27 mouse cellular contexts compared by ENCODE assay signal in genomic region chr9:57462866-57463265, GRCm38 (mm10). TPM values are rescaled to one million over a fixed set of nuclear protein-coding genes. Genes with fewer than 3 reads are reported as not detected.
DNase-seq lines count a peak whose midpoint lies in the region; TF ChIP-seq lines count a peak whose summit lies in the region.
"Had no signal": no experiment of that assay in that cellular context is flagged by ENCODE, and none has a peak within 500 bp of the region (broad histone marks: within the 10 kb centered on the region; RNA-seq: fewer than 3 reads in every experiment).

No protein-coding gene starts in this region.

- 22% methylated on average over 6 of the region's 6 CpGs for WGBS in small intestine, adult 2 months

- intact Hi-C loops in gastrocnemius, postnatal 14 days (cut with DNase I; ENCODE audit: low total_unique reads) = no loop called here

- H3K4me1 ChIP-seq in small intestine, adult 2 months (ENCODE audit: control insufficient read depth, insufficient read depth, insufficient read length, low read length) = peaks cover 35% of the 10 kb centered on the region

- TF ChIP-seq POLR2A in small intestine, adult 2 months (IDR thresholded peaks at IDR 0.05; ENCODE audit: low read depth, low read length) = no peak

- peak overlapping the region; percentile 29; the same call in 1 of the 2 replicates for H3K4me3 ChIP-seq in small intestine, adult 2 months (ENCODE audit: low read depth, low read length)
- H3K4me3 ChIP-seq: forebrain, embryonic 13.5 days; hindbrain, embryonic 15.5 days; limb, embryonic 13.5 days; liver, embryonic 13.5 days; midbrain, embryonic 13.5 days had no signal

- no peaks in the 10 kb centered on the region for H3K27me3 ChIP-seq in small intestine, adult 2 months (ENCODE audit: control insufficient read depth, insufficient read depth, low read length)
- H3K27me3 ChIP-seq: forebrain, embryonic 13.5 days; hindbrain, embryonic 15.5 days; midbrain, embryonic 13.5 days had no signal

- TF ChIP-seq CTCF in small intestine, adult 2 months (IDR thresholded peaks at IDR 0.05; ENCODE audit: extremely low read depth, insufficient read length, insufficient replicate concordance, low read depth, low read length) = no peak

- H3K27ac ChIP-seq in small intestine, adult 2 months (ENCODE audit: insufficient read depth, low read depth, low read length) = peak overlapping the region; percentile 99
- H3K27ac ChIP-seq: forebrain, embryonic 13.5 days; hindbrain, embryonic 15.5 days; limb, embryonic 13.5 days; liver, embryonic 13.5 days; midbrain, embryonic 13.5 days had no signal

- peaks cover 4% of the 10 kb centered on the region; the same call in 1 of the 2 replicates for H3K36me3 ChIP-seq in small intestine, adult 2 months (ENCODE audit: control insufficient read depth, insufficient read depth, low read length)
- H3K36me3 ChIP-seq: hindbrain, embryonic 15.5 days; limb, embryonic 13.5 days had no signal

- DNase-seq in urinary bladder, postnatal 14 days (ENCODE audit: low spot score) = peak; percentile 54
- DNase-seq in urinary bladder, postnatal 25 days (ENCODE audit: low spot score) = no peak
- DNase-seq in R1 (ENCODE audit: low read depth, low spot score) = peak; percentile 72
- DNase-seq in embryo, embryonic 10 days (ENCODE audit: low spot score) = no peak
- no peak for DNase-seq in gastrocnemius, postnatal 14 days
- no peak for DNase-seq in cerebellum, adult 9-10 months
- DNase-seq: adrenal gland, adult 2 months; cerebellum, adult 11-12 months; cerebellum, postnatal 25 days; gastrocnemius, postnatal 10 days; heart, adult 11 months; kidney, postnatal 14 days; layer of hippocampus, postnatal 36 days; liver, embryonic 13.5 days; lung, adult 2 months; lung, postnatal 14 days; thymus, adult 18-20 months; thymus, postnatal 36 days had no signal

RNA-seq across cellular contexts. Expression of gene Scamp5, which starts 5.0 kb away (rescaled TPM):
- 104 and 119 TPM in 2 replicates for polyA plus RNA-seq in small intestine, adult 2 months (2012; rRNA removed)
- 1 to 10 TPM; 3.6 to 6.4 TPM for total RNA-seq in gastrocnemius, postnatal 14 days (2021)
- total RNA-seq: monocyte, adult 5-6 weeks; neutrophil, adult 5-6 weeks had no signal

RNA-seq across cellular contexts. Expression of gene Ppcdc, which starts 22.9 kb away (rescaled TPM):
- 10.3 and 14.2 TPM in 2 replicates for polyA plus RNA-seq in small intestine, adult 2 months (2012; rRNA removed)
- total RNA-seq in gastrocnemius, postnatal 14 days (2021) = 1 to 10 TPM; 7.3 to 7.6 TPM

RNA-seq across cellular contexts. Expression of gene Rpp25, which starts 41.0 kb away (rescaled TPM):
- polyA plus RNA-seq in small intestine, adult 2 months (2012; rRNA removed) = 1.2 and 10.5 TPM in 2 replicates
- not detected for total RNA-seq in gastrocnemius, postnatal 14 days (2021)
- total RNA-seq: gastrocnemius, postnatal 10 days; hematopoietic stem cell, adult 5-6 weeks; megakaryocyte, adult 5-6 weeks; monocyte, adult 5-6 weeks; neutrophil, adult 5-6 weeks had no signal

RNA-seq across cellular contexts. Expression of gene Cox5a, which starts 58.2 kb away (rescaled TPM):
- polyA plus RNA-seq in small intestine, adult 2 months (2012; rRNA removed) = 952 and 1,569 TPM in 2 replicates
- total RNA-seq in gastrocnemius, postnatal 14 days (2021) = 1,000 to 10,000 TPM; 1,175 to 1,382 TPM

Comparison
In these comparisons a context has a peak if more than half of its experiments do, and no peak if none do; other contexts are left out.
1. DNase-seq: peak in urinary bladder, postnatal 14 days (single experiment) and R1 (single experiment); none in urinary bladder, postnatal 25 days (single experiment), embryo, embryonic 10 days (single experiment), gastrocnemius, postnatal 14 days (single experiment) and cerebellum, adult 9-10 months (single experiment).